Mouse (Mus musculus) C2C12 (cell line): ENCODE measurements around the gene Pdk2. TPM values are rescaled to one million over a fixed set of nuclear protein-coding genes. Genes with fewer than 3 reads are reported as not detected.
A peak's percentile ranks its signal among the peaks of the same experiment; 100 is the strongest.

ENCODE experiments used
- H3K27me3 ChIP-seq: one replicate; pipeline ENCODE4 v1.6.1; 2011; ENCODE audit not compliant: control insufficient read depth, insufficient read depth, insufficient read length
- H3K36me3 ChIP-seq: one replicate; pipeline ENCODE4 v1.6.1; 2011; ENCODE audit not compliant: control insufficient read depth, insufficient read depth
- H3K4me3 ChIP-seq: one replicate; pipeline ENCODE4 v1.5.1; 2011; ENCODE audit warnings: mild to moderate bottlenecking, control low read depth; ENCODE audit not compliant: poor library complexity, insufficient read depth, severe bottlenecking
- H3K79me2 ChIP-seq: one replicate; pipeline ENCODE4 v1.6.1; 2011; ENCODE audit not compliant: control insufficient read depth, insufficient read depth
- H3K79me3 ChIP-seq: one replicate; pipeline ENCODE4 v1.6.1; 2011; ENCODE audit warnings: low read depth, control low read depth
- H3ac ChIP-seq: one replicate; pipeline ENCODE3; 2011; ENCODE audit warnings: low read depth; ENCODE audit not compliant: control insufficient read depth, insufficient read length
- CEBPB ChIP-seq: IDR thresholded peaks from one replicate; pipeline ENCODE4 v1.6.1; 2011; ENCODE audit warnings: low read depth, mild to moderate bottlenecking, control low read depth, moderate library complexity
- CTCF ChIP-seq: IDR thresholded peaks from one replicate; pipeline ENCODE4 v1.5.1; 2011; ENCODE audit not compliant: control insufficient read depth, insufficient read depth, insufficient read length
- FOSL1 ChIP-seq: IDR thresholded peaks from one replicate; pipeline ENCODE4 v1.8.0; 2011; ENCODE audit warnings: mild to moderate bottlenecking, low read length; ENCODE audit not compliant: poor library complexity, insufficient read depth, severe bottlenecking
- MAX ChIP-seq: IDR thresholded peaks from one replicate; pipeline ENCODE4 v1.6.1; 2011; ENCODE audit warnings: mild to moderate bottlenecking, control low read depth
- MYOD1 ChIP-seq: IDR thresholded peaks from one replicate; pipeline ENCODE4 v1.6.1; 2011; ENCODE audit warnings: low read depth; ENCODE audit not compliant: control insufficient read depth, insufficient read length
- MYOG ChIP-seq: IDR thresholded peaks from one replicate; pipeline ENCODE4 v1.6.1; 2011; ENCODE audit not compliant: control insufficient read depth, insufficient read length; ENCODE audit errors: extremely low read depth
- USF1 ChIP-seq: IDR thresholded peaks from one replicate; pipeline ENCODE4 v1.6.1; 2011; ENCODE audit warnings: low read depth, mild to moderate bottlenecking, control low read depth, moderate library complexity
- polyA plus RNA-seq: library from polyadenylated mRNA; unstranded; fragments of >200 nt; fragmentation: generic; extraction: Trizol; gene quantifications from one replicate; pipeline ENCODE4 v1.2.1, GENCODE M21; 2012; ENCODE audit warnings: missing spikeins

Pdk2 gene
- polyA plus RNA-seq, 1 experiment = 1.8 TPM

DNA sequence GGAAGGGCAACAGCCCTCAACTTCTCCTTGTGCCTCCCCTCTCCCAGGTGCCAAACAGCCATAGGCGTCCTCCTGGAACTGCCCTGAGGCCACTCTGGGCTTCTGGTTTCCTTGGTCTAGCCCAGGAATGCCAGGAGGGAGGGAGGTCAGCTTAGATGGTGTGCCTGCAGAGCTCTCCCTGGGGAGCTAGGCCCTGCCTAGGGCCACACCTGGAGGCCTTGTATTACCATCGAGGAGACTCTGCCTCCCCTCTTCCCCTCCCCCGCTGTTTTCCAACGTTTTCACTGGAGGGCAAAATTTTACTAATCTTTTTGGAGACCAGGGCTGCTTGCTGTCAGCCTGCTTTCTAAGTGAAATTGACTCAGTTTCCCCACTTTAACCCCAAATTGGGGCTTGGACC is 35.1 kb downstream of the Pdk2 start:
- Histone ChIP-seq H3K27me3 (no peaks in the 10 kb centered on the region), H3K79me3 (peaks cover 2% of the 10 kb centered on the region), H3K36me3 (peaks cover 36% of the 10 kb centered on the region), H3K4me3 (no peak overlapping the region), H3ac (no peak overlapping the region), H3K79me2 (peaks cover 9% of the 10 kb centered on the region)
- TF ChIP-seq MYOD1 (no peak), MYOG (no peak), MAX (no peak), CTCF (no peak), FOSL1 (no peak), USF1 (no peak), CEBPB (no peak)

DNA sequence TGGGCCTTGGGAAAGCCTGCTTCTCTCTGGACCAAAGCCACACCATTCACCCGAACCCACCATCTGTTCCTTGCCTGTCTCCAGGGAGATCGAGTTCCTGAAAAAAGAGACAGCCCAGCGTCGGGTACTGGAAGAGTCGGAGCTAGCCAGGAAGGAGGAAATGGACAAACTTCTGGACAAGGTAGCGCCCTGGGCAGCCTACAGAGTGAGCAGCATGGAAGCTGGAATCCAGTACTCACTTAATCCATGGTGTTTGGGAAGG is 36.3 kb downstream of the Pdk2 start:
- TF ChIP-seq MYOD1 (no peak), USF1 (no peak), FOSL1 (no peak), MAX (no peak), CTCF (no peak), CEBPB (no peak)
- no peaks in the 10 kb centered on the region for H3K27me3 ChIP-seq
- H3K4me3 ChIP-seq = no peak overlapping the region
- H3K79me3 ChIP-seq = no peaks in the 10 kb centered on the region
- no peaks in the 10 kb centered on the region for H3K79me2 ChIP-seq
- H3K36me3 ChIP-seq = peaks cover 41% of the 10 kb centered on the region
- peak overlapping the region; percentile 10 for H3ac ChIP-seq

DNA sequence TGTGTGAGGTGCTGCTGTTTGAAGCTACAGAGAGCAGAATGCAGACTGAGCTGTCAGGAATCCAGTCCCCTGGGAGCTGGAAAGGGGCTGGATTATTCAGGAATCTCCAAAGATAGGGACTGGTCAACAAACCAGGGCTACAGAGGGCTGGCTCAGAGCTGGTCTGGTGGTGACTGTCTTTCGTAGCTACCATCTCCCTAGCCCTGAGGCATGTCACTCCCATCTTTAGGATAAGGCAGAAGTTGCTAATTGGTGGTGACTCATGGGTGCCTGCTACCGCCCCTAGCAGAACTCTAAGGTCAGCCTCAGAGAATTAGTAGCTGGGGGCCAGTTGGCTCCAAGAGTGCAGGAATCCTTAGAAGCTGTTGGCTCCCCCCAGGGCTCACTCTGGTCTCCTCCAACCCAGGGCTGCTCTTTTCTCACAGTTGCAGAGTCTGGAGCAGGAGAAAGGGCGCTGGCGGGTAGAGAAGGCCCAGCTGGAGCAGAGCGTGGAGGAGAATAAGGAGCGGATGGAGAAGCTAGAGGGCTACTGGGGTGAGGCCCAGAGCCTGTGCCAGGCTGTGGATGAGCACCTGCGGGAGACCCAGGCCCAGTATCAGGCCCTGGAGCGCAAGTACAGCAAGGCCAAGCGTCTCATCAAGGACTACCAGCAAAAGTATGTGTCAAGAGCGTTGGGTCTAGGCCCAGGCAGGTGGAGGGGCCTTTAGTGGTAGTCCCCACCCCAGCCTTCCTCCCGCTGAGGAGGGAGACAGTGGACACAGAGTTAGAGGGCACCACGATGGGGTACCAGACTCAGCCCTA is 36.8 kb downstream of the Pdk2 start:
- H3K36me3 ChIP-seq = peaks cover 41% of the 10 kb centered on the region
- no peak overlapping the region for H3K4me3 ChIP-seq
- peak; percentile 25 for TF ChIP-seq FOSL1
- TF ChIP-seq MYOG = no peak
- peak overlapping the region; percentile 10 for H3ac ChIP-seq
- H3K79me2 ChIP-seq = no peaks in the 10 kb centered on the region
- H3K79me3 ChIP-seq = no peaks in the 10 kb centered on the region
- no peaks in the 10 kb centered on the region for H3K27me3 ChIP-seq

DNA sequence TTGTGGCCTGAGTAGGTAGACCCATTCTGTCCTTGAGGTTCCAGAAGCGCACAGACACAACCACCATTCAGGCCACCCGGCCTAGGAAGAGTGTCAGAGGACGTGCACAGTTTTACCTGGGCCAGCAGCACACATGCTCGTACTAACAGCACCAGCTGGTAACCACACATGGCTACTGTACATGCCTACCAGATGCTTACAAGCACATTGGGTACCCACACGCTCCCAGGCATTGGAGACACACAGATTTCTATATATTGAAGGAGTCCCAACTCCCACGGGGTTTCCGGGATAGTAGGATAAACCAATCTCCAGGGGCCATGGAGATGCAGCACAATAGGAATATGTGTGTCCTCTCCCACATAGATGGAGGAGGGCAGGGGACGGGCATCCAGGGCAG is 38.4 kb downstream of the Pdk2 start:
- Histone ChIP-seq H3K27me3 (no peaks in the 10 kb centered on the region), H3K36me3 (peaks cover 53% of the 10 kb centered on the region), H3K79me2 (no peaks in the 10 kb centered on the region), H3ac (no peak overlapping the region), H3K4me3 (no peak overlapping the region), H3K79me3 (no peaks in the 10 kb centered on the region)
- TF ChIP-seq MAX (no peak), MYOG (no peak), MYOD1 (no peak), USF1 (no peak), CTCF (no peak), CEBPB (no peak), FOSL1 (no peak)

DNA sequence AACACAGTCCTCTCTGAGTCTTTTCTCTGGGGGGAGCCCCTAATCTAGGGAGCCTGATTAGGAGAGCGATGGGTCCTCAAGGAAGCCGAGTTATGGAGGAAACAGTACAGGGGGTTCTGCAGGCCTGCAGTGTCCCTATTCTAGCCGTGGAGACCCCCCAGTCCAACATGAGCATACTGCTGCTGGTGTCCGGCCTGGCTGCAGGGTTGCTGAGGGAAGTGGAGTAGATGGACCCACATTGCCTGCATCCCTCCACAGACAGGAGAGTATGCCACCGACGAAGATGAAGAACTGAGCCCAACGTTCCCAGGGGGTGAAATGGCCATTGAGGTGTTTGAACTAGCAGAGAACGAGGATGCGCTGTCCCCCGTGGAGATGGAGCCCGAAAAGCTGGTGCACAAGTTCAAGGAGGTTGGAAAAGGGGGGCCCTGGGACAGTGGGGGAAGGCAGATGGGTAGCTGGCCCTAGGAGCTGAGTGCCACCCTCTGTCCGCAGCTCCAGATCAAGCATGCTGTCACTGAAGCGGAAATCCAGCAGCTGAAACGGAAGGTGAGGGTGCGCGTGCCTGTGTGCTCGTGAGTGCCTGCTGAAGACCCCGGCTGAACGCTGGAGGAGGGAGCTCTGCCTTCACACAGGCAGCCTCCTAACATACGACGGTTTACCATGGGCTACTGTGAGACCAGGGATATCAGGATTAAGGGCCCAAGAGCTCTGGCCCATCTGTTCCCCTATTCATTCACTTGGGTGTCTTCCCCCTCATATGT is 39.4 kb downstream of the Pdk2 start:
- no peak for TF ChIP-seq FOSL1
- TF ChIP-seq MYOD1 = no peak
- no peak for TF ChIP-seq CTCF
- TF ChIP-seq MYOG = no peak
- TF ChIP-seq USF1 = no peak
- no peak for TF ChIP-seq CEBPB
- TF ChIP-seq MAX = no peak
- Histone ChIP-seq H3K79me3 (no peaks in the 10 kb centered on the region), H3ac (no peak overlapping the region), H3K27me3 (no peaks in the 10 kb centered on the region), H3K4me3 (no peak overlapping the region), H3K36me3 (peaks cover 56% of the 10 kb centered on the region), H3K79me2 (peaks cover 2% of the 10 kb centered on the region)

DNA sequence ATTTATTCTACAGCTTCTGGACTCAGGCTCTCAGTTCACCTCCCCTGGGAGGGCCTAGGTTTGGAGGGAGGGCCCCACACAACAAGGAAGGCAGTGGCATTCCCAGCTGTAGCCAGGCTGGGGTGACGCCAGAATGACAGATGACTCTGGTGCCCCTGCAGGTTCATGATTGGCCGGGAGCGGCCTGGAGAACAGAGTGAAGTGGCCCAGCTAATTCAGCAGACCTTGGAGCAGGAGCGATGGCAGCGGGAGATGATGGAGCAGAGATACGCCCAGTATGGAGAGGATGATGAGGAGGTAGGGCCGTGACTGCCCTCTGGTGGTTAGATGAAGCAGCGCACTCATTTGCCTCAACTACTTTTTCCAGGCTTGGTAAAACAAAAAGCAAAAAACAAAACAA is 40.1 kb downstream of the Pdk2 start:
- Histone ChIP-seq H3K27me3 (no peaks in the 10 kb centered on the region), H3ac (no peak overlapping the region), H3K4me3 (no peak overlapping the region), H3K36me3 (peaks cover 62% of the 10 kb centered on the region), H3K79me2 (peaks cover 9% of the 10 kb centered on the region), H3K79me3 (peaks cover 2% of the 10 kb centered on the region)
- TF ChIP-seq CTCF = peak; percentile 50
- TF ChIP-seq CEBPB = no peak
